Mouse (Mus musculus) intestine, embryonic 14.5 days (tissue): ENCODE measurements around the gene Tmx2. TPM values are rescaled to one million over a fixed set of nuclear protein-coding genes. Genes with fewer than 3 reads are reported as not detected.

Experiments used
- ATAC-seq: fragments of 200-750 bp; cut with Nextera tagmentation; replicated peaks from 2 replicates; pipeline ENCODE4 v1.8.0; 2017; ENCODE audit warnings: low read depth, moderate number of reproducible peaks, moderate TSS enrichment, moderate library complexity; ENCODE audit not compliant: low FRiP score, low TSS enrichment
- DNase-seq: peaks from one replicate; pipeline ENCODE4 v3.0.0-alpha.2; 2018; ENCODE audit warnings: low spot score
- H3K27ac ChIP-seq: fragments of 300-500 bp; sonication (generic); 2 replicates; pipeline ENCODE4 v1.5.1; 2014; ENCODE audit warnings: low read depth, mild to moderate bottlenecking, control low read depth
- H3K27me3 ChIP-seq: fragments of 300-500 bp; sonication (generic); replicated peaks from 2 replicates; pipeline ENCODE4 v1.6.1; 2014; ENCODE audit warnings: low read length, control low read depth; ENCODE audit not compliant: control insufficient read depth, insufficient read depth
- H3K36me3 ChIP-seq: fragments of 300-500 bp; sonication (generic); 2 replicates; pipeline ENCODE4 v1.6.1; 2014; ENCODE audit warnings: low read length, control low read depth; ENCODE audit not compliant: control insufficient read depth, insufficient read depth
- H3K4me1 ChIP-seq: fragments of 300-500 bp; sonication (generic); replicated peaks from 2 replicates; pipeline ENCODE4 v1.6.1; 2014; ENCODE audit warnings: low read length, control low read depth, mixed read lengths; ENCODE audit not compliant: control insufficient read depth, insufficient read depth
- H3K4me2 ChIP-seq: fragments of 300-500 bp; sonication (generic); 2 replicates; pipeline ENCODE4 v1.6.1; 2014; ENCODE audit warnings: low read length
- H3K4me3 ChIP-seq: fragments of 300-500 bp; sonication (generic); 2 replicates; pipeline ENCODE4 v1.5.1; 2014; ENCODE audit warnings: low read depth, low read length, control low read depth, mixed read lengths
- H3K9ac ChIP-seq: fragments of 300-500 bp; sonication (generic); 2 replicates; pipeline ENCODE4 v1.6.1; 2014; ENCODE audit warnings: mild to moderate bottlenecking, low read length
- H3K9me3 ChIP-seq: fragments of 300-500 bp; sonication (generic); 2 replicates; pipeline ENCODE4 v1.6.1; 2016; ENCODE audit warnings: low read length, control low read depth; ENCODE audit not compliant: control insufficient read depth
- WGBS: fragments of 180-500 bp; shearing (Covaris S2); extraction: QIAGEN DNeasy Blood & Tissue Kit; methylation state at CpG from one replicate; pipeline ENCODE4 v1.1.7; 2014; 5-methylcytosine and 5-hydroxymethylcytosine counted together
- polyA plus RNA-seq: library from polyadenylated mRNA; unstranded; fragments of >200 nt; fragmentation: Nextera tagmentation; extraction: Ambion mirVana; gene quantifications from 2 replicates; pipeline ENCODE4 v1.2.1, GENCODE M21; 2014

Gene Tmx2
- polyA plus RNA-seq, 1 experiment from 2014 or later, result 131 TPM

DNA sequence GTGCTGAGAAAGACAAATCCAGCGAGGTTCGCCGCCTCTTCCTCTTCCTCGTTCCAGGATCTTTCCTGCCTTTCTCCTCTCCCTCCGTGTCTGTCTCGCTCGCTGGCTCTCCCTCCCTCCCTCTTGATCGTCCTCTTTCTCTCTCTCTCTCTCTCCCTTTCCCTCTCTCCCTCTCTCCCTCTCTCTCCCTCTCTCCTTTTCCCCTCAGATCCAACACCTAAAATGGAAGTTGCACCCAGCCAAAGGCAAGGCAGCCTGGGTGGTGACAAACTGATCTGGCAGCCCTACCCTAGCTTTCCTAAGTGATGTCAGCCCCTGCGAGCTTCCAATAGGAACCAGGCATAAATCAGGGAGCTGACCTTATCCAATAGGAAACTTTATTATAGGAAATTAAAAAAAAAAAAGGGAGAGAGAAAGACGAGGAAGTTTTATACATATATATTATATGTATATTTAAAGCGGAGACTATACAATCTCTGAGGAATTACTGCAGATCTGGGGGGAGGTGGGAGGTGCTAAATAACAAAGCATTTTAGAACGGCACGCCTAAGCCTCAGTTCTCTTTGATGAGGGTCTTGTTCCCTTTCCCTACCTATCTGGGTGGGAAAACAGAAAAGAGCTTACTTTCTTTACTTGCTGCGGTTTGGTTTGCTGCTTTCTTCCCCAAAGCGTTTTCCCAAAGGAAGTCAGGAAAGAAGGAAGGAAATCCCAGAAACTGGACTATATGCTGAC, 28.3 kb downstream of the Tmx2 start, which contains the start of gene Ctnnd1:
Gene Ctnnd1, minus strand, starts transcription at position 302 of the 732 bp plus-strand sequence.
- 0 out of 2 replicates have a peak, but pooled peaks cover 3% of the 10 kb centered on the region for H3K36me3 ChIP-seq
- peak within 1 kb of the TSS; percentile 88 for H3K4me3 ChIP-seq
- peak within 1 kb of the TSS; percentile 96 for H3K27ac ChIP-seq
- under 1% methylated on average over 15 of the region's 15 CpGs for WGBS
- peak within 1 kb of the TSS; percentile 73 for H3K4me2 ChIP-seq
- H3K27me3 ChIP-seq, result no peaks in the 10 kb centered on the region
- peaks cover 7% of the 10 kb centered on the region; the same call in 1 of the 2 replicates for H3K4me1 ChIP-seq
- peak; percentile 88 for DNase-seq
- peak within 1 kb of the TSS; percentile 96 for H3K9ac ChIP-seq
- no peaks in the 10 kb centered on the region for H3K9me3 ChIP-seq
- ATAC-seq, result peak; percentile 97

- no peak for ATAC-seq
- Histone ChIP-seq H3K27ac (peak overlapping the region; percentile 96), H3K4me1 (peaks cover 7% of the 10 kb centered on the region; the same call in 1 of the 2 replicates), H3K9me3 (no peaks in the 10 kb centered on the region), H3K4me3 (peak overlapping the region; percentile 88), H3K36me3 (0 out of 2 replicates have a peak, but pooled peaks cover 3% of the 10 kb centered on the region), H3K9ac (peak overlapping the region; percentile 96), H3K27me3 (no peaks in the 10 kb centered on the region), H3K4me2 (peak overlapping the region; percentile 73)
- 0% methylated on average over 10 of the region's 10 CpGs for WGBS
- peak; percentile 80 for DNase-seq
These were observed 29.3 kb downstream of the Tmx2 start for GRCm38 (mm10) chr2:84649674-84650073.

- DNase-seq (no peak), ATAC-seq (no peak)
- Histone ChIP-seq H3K9me3 (no peaks in the 10 kb centered on the region), H3K27ac (no peak overlapping the region), H3K4me3 (peak overlapping the region; percentile 88), H3K4me1 (peaks cover 11% of the 10 kb centered on the region; the same call in 1 of the 2 replicates), H3K36me3 (0 out of 2 replicates have a peak, but pooled peaks cover 3% of the 10 kb centered on the region), H3K4me2 (peak overlapping the region; percentile 73), H3K9ac (peak overlapping the region; percentile 96), H3K27me3 (no peaks in the 10 kb centered on the region)
- WGBS, result 25% methylated on average over 6 of the region's 6 CpGs
These were observed 30.6 kb downstream of the Tmx2 start for GRCm38 (mm10) chr2:84648369-84648768.

- Histone ChIP-seq H3K9ac (no peak overlapping the region), H3K27me3 (no peaks in the 10 kb centered on the region), H3K4me3 (peak overlapping the region; percentile 88; the same call in 1 of the 2 replicates), H3K4me1 (peaks cover 14% of the 10 kb centered on the region; the same call in 1 of the 2 replicates), H3K4me2 (peak overlapping the region; percentile 73), H3K36me3 (0 out of 2 replicates have a peak, but pooled peaks cover 3% of the 10 kb centered on the region), H3K9me3 (no peaks in the 10 kb centered on the region), H3K27ac (no peak overlapping the region)
- DNase-seq, result no peak
- 93% methylated on average over 6 of the region's 6 CpGs for WGBS
- ATAC-seq, result no peak
These were observed 31.8 kb downstream of the Tmx2 start for GRCm38 (mm10) chr2:84647051-84647568.

- 71% methylated on average over 1 of the region's 1 CpGs for WGBS
- H3K27ac ChIP-seq, result no peak overlapping the region
- H3K9ac ChIP-seq, result no peak overlapping the region
- 0 out of 2 replicates have a peak, but pooled peaks cover 5% of the 10 kb centered on the region for H3K36me3 ChIP-seq
- peaks cover 14% of the 10 kb centered on the region; the same call in 1 of the 2 replicates for H3K4me1 ChIP-seq
- H3K4me3 ChIP-seq, result no peak overlapping the region
- ATAC-seq (no peak), DNase-seq (no peak)
- H3K27me3 ChIP-seq, result no peaks in the 10 kb centered on the region
- no peaks in the 10 kb centered on the region for H3K9me3 ChIP-seq
- no peak overlapping the region for H3K4me2 ChIP-seq
These were observed 32.8 kb downstream of the Tmx2 start for GRCm38 (mm10) chr2:84646138-84646537.

DNA sequence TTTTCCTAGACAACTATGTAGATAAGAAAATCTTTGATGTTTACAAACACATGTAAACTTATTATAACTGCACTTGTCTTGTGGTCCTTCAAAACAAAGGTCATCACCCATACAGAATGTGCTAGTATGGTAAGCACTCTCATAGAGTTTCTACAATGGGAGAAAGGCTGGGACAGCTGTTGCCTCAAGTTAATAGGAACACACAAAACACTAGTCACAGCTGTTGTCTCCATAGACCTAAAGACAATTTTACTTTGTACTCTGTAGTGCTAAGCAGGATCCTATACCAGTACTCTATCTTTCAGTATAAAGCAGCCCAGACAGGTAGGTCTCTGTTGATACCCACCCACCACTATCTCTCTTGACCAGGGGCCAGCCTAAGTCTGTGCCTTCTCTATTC, 38.1 kb downstream of the Tmx2 start:
- Histone ChIP-seq H3K4me3 (no peak overlapping the region), H3K9me3 (no peaks in the 10 kb centered on the region), H3K4me2 (no peak overlapping the region), H3K36me3 (peaks cover 2% of the 10 kb centered on the region; the same call in 1 of the 2 replicates), H3K4me1 (peaks cover 42% of the 10 kb centered on the region), H3K27ac (no peak overlapping the region), H3K9ac (no peak overlapping the region), H3K27me3 (no peaks in the 10 kb centered on the region)
- ATAC-seq, result no peak
- DNase-seq, result no peak

GRCm38 (mm10) chr2:84638428-84639220, 40.3 kb downstream of the Tmx2 start:
- 37% methylated on average over 5 of the region's 5 CpGs for WGBS
- ATAC-seq, result no peak
- H3K9me3 ChIP-seq, result no peaks in the 10 kb centered on the region
- peak overlapping the region; percentile 55; the same call in 1 of the 2 replicates for H3K4me2 ChIP-seq
- H3K27ac ChIP-seq, result peak overlapping the region; percentile 98; the same call in 1 of the 2 replicates
- peaks cover 61% of the 10 kb centered on the region for H3K4me1 ChIP-seq
- peaks cover 2% of the 10 kb centered on the region; the same call in 1 of the 2 replicates for H3K36me3 ChIP-seq
- no peaks in the 10 kb centered on the region for H3K27me3 ChIP-seq
- no peak overlapping the region for H3K9ac ChIP-seq
- no peak overlapping the region for H3K4me3 ChIP-seq
- DNase-seq, result no peak

GRCm38 (mm10) chr2:84637452-84638165, 41.3 kb downstream of the Tmx2 start:
- DNase-seq, result no peak
- H3K4me3 ChIP-seq, result no peak overlapping the region
- peaks cover 2% of the 10 kb centered on the region; the same call in 1 of the 2 replicates for H3K36me3 ChIP-seq
- H3K4me1 ChIP-seq, result peaks cover 60% of the 10 kb centered on the region
- H3K27ac ChIP-seq, result peak overlapping the region; percentile 98
- H3K9ac ChIP-seq, result no peak overlapping the region
- no peaks in the 10 kb centered on the region for H3K9me3 ChIP-seq
- H3K27me3 ChIP-seq, result no peaks in the 10 kb centered on the region
- no peak for ATAC-seq
- peak overlapping the region; percentile 55 for H3K4me2 ChIP-seq
- 22% methylated on average over 7 of the region's 7 CpGs for WGBS
